Mouse (Mus musculus): ENCODE data around the gene Fto. TPM values are rescaled to one million over a fixed set of nuclear protein-coding genes. Genes with fewer than 3 reads are reported as not detected.

Fto gene
- 10 to 100 TPM; 71.6 to 81.6 TPM for total RNA-seq (2021)
- long read RNA-seq, experiment 1, transcript Fto-201 (9 exons, 3,564 nt), result major isoform, 5 of 12 reads
- long read RNA-seq, experiment 1, partial matches to known transcripts, result 6 of 12 reads
- long read RNA-seq, experiment 1, other reads (novel, unspliced or antisense), result 1 of 12 reads
- long read RNA-seq, experiment 2, partial matches to known transcripts, result 1 of 7 reads
- long read RNA-seq, experiment 2, other reads (novel, unspliced or antisense), result 2 of 7 reads

DNA sequence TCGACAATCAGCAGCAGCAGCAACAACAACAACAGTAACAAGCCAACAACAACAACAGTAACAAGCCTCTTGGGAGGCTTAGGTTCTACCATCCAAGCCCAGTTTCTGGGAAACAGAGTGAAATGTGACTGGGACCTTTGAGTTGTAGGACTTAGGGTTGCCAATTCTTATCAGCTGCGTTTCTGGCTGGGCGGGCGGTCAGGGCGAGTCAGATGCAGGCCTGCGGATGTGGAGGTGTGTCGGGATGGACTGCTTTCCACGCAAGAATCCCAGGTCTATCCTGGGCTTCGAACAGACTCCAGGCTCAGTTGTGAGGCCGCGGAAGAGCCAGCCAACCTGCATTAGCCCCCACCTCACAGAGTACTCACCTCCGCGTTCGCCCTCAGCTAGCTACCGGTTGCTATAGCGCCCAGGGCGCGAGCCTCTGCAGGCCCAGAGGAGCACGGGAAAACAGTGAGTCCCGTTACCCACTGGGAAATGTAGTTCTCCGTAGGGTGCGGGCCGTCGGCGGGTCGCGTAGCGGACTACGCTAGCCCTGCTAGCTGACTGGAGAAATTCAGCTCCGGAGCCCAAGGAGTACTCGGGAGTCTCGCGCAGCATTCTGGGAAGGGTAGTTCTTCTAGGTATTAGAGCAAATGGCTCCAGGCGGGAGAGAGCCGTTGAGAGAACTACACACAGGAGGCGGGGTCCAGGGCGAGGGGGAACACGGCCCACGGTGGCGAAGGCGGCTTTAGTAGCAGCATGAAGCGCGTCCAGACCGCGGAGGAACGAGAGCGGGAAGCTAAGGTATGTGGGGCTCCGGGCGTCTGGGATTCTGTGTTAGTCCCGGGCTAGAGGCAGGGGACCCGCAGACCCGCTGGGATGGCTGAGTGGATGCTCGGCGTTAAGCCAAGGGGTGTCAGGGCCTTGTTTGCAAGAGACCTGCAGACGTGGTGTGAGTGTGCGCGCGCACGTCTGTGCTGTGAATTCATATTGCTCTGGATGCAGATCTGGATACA, at the start of gene Fto, which contains the start of gene Rpgrip1l:
Gene Fto (plus strand): TSS at position 691 of the 998 bp plus-strand sequence.
Gene Rpgrip1l (minus strand): TSS at position 428 of the 998 bp plus-strand sequence.
- peak; percentile 96 to 97 for DNase-seq

DNA sequence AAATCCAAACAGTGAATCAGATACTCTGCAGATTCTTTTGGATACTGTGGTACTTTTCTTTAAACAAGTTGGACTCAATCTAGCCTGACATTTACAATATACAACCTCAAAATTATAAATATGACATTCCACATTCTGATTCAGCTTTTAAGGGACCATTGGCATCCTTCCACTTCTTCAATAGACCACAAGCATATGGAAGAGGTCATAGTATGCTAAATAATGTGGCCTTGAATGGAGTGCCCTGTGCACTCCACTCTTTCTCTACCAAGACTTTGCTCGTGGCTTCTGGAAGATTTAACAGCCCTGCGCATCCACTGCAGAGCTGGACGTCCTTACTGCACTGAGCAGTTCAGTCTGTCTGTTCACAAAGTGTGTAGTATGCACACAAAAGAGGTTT, 49.4 kb upstream of the Fto start:
- DNase-seq, result no peak

DNA sequence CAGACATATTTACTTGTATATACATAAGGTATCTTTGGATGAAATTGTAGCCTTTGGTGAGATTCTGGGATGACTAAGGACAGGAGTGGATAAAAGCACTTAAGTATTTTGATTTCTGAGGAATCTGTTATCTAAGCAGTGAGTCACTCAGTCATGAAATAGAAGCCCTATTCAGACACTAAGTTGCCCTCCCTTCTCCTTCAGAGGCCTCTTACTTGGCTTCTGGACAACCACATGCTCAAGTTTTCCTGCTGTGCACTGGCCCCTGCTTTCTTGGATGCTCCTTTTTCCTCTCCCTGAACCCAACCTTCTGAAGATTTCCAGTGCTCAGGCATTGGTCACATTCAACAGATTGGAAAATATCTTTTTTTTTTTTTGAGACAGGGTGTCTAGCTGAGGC, 48.8 kb upstream of the Fto start:
- DNase-seq, result no peak

DNA sequence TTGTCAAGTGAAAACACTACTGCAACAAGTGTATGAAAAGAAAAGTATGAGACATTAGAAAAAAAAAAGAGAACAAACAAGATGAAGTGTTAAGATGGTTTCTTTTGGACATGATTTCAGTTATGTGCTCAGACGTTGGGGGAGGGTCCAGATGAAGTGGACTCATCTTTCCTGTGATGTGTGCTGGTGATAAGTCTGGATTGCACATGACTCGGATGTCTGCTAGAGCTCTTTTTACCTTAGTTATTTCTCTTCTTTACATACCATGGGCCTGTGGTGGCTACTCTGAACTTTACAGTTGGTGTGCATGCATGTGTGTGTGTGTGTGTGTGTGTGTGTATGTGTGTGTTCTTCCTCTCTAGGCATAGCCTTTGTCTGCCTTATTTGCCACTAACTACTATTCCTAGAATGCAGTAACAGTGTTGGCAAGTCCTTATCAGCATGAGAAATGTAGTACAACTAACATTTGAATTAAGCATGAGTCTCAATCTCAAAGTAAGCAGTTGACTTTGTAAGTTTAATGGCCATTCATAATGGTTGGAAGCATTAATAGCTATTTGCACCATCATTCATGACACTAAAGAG, 43.9 kb upstream of the Fto start:
- no peak for DNase-seq

DNA sequence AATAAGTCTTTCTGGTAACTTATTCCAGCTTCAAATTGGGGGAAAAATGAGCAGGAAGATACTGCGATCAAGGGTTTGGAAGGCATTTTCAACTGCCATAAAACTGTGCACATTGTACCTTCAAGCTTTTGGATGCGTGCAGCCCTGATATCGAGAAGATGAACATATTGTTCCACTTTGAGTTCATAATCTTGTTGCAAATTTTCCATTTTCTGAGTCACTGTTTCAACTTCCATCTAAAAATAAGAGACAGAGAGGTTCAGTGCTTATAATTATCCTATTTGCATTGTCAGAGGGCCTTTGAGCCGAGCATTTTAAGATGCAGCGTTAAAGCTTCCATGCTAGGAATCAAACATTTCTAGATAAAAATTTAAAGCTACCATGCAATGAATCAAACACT, 39.8 kb upstream of the Fto start:
- DNase-seq, result no peak

DNA sequence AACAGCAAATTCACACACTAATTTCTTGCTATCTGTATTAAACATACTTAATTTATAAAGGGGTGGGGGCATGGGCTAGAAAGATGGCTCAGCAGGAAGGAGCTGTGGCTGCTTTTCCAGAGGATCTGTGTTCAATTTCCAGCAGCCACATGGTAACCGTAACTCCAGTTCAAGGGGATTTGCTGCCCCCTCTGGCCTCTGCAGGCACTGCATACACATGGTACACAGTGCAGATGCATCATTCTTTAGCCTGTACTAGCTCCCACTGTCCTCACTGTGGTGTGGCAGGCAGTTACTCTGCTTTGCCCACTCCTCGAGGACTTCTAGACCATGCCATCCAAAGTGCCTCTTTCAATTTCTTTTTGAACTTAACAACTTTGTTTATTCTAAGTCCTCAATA, 37.0 kb upstream of the Fto start:
- no peak for DNase-seq

DNA sequence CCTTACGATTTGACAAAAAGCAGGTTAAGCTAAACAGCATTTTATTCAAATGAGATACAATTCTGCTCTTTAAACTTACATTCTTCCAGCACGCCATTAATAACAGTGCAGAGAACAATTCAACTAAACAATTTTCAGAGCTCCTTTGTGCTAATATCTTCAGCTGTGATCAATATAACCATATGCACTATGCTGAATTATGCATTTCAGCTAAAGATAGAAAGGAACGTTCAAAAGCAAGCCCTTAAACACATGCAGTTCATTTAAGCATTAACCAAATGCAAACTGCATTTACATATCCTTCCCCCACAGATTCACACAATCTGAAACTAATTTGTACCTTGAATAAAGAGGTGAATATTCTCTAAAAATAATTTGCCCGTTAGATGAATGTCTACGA, 35.3 kb upstream of the Fto start:
- DNase-seq, result no peak

DNA sequence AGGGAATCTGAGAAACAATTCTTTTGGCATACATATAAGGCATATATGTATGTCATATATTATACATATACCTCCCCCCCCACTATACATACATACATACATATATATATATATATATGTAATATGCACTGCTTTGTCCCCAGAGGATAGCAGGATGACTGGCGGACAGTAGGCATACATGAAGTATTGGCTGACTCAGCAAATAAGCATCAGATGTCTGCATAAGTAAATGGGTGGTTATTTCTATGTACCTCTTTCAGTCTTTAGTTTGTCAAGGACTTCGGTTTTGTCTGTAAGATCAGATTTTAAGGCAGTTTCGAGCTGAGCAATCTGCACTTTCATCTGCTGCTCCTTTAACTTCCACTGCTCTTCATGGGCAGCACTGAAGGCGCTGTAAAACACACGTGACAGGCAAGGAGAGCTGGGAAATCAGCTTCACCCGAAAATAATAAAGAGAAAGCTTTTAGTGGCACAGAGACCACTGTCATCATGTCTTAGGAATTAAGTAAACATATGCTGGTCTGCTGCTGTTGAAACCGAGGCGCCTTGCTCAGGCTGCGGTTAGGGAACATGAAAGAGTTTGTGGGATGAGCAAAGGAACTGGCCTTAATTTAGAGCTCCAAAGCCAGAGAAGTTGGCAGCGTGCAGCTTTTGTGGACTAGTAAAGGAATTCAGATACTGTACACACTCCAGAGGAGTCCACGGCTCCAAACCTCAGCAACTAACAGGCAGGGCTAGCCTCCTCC, 32.7 kb upstream of the Fto start:
- DNase-seq, result no peak

DNA sequence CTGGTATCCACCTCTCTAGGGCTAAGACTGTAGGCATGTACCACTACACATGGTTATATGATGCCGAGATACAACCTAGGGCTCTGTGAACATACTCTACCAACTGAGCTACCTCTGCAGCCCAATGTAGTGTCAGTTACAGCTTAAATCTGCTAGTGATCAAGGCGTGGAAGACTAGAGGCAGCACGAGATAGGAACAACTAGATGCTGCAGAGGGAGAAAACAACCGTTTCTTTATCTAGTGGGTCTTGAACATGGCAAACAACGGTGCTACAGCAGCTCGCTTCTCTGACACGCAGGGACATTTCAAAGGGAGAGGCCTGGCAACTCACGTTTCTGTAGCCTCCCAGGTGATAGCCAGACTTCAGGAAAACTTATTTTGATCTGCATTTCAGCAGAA, 31.8 kb upstream of the Fto start:
- no peak for DNase-seq

DNA sequence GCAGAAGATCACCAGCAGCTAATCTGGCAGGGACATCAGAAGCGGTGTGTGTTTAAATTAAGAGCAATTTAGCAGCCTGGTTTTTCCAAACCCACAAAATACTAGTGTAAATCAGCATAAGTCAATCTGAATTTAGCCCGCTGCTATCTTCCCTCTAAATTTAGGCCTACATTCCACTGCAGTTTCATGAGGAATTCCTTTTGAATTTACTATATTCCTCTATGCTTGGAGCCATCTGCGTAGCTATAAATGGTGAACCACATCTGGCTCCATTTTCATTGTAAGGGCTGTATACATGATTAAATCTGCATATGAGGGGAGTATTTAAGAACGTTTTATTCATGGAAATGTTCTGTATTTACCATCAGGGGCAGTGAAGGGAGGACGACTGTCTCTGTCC, 30.7 kb upstream of the Fto start:
- no peak for DNase-seq

DNA sequence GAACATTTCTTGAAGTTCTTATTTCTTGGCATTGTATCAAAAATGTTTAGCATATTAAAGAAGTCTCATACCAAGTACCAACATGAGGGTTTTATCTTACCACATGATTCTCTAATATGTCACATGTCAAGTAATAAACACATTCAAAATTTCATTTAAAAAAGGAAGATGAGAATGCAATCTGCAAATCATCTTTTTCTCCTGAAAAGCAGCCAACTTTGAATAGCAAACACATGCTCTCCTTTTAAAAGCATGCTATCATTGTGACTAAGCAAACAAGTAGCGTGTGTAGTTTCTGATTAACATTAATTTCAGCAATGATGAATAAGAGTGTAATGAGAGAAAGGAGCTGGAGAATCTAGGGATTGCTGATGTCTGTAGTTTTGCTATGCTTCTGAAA, 29.5 kb upstream of the Fto start:
- no peak for DNase-seq

DNA sequence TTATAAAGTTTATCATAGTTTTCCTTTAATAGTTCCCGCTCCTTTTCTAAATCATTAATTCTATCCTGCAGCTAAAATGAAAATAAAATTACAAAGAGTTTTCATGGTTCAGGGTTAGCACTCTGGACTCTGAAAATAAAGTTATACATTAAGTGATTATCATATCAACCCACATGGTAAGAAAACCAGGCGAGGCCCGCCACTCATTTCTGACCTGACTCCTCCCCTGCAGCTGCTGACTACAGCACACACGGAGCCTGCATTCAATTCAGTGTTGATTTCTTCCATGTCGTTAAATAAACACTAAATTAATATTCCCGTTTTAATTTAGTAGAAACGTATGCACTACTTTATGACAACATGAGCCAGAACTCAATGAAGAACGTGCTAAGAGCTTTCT, 27.1 kb upstream of the Fto start:
- no peak for DNase-seq

DNA sequence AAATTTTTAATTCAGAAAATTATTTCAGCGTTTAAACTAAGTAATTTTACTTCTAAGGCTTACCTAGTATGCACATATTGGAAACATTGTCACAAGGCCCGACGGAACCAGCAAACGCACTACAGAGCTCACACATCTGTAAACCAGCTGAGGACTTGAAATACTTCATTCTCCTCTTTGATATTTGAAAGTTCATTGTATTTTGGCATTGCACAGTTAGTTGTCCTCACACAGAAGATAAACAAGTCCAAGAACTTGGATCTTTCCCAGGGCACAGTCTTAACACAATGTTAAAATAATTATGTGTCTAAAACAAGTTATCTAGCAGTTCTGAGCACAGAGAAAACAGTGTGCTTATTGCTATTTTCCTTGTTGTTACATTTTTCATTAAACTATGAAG, 22.7 kb upstream of the Fto start:
- no peak for DNase-seq

DNA sequence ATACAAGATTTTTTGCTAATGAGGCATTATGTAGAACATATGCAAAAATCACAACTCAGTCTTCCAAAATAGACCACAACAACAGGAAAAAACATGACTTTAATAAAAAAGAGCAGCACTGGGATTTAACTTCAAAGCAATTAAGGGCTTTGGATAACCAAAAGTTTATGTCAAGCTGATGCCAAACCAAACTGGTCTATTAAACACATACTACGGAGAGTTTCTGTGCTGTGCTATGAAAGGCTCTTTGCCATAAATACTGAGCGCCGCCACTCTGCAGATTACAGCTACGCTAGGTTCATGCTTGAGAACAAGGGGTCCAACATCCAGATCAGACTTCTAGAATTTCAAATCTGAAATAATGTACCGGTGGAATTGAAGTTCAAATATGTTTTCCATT, 17.5 kb upstream of the Fto start:
- DNase-seq, result no peak

DNA sequence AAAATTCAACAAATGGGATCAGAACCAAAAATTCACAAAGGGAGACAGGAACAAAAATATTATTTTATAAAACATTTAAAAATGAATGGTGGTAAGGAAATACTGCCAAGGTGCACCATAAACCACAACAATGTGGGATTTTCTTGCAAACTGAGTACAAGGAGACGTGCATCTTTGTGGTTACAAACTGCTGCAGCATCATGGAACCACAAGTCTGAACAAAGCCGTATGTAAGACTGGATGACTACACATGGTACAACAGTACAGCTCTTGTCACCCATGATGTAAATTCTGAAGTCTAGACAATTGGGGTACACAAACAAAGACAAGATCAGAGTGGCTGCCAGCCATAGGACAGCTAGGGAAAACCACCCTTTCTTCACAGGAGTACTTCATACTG, 14.7 kb upstream of the Fto start:
- no peak for DNase-seq

DNA sequence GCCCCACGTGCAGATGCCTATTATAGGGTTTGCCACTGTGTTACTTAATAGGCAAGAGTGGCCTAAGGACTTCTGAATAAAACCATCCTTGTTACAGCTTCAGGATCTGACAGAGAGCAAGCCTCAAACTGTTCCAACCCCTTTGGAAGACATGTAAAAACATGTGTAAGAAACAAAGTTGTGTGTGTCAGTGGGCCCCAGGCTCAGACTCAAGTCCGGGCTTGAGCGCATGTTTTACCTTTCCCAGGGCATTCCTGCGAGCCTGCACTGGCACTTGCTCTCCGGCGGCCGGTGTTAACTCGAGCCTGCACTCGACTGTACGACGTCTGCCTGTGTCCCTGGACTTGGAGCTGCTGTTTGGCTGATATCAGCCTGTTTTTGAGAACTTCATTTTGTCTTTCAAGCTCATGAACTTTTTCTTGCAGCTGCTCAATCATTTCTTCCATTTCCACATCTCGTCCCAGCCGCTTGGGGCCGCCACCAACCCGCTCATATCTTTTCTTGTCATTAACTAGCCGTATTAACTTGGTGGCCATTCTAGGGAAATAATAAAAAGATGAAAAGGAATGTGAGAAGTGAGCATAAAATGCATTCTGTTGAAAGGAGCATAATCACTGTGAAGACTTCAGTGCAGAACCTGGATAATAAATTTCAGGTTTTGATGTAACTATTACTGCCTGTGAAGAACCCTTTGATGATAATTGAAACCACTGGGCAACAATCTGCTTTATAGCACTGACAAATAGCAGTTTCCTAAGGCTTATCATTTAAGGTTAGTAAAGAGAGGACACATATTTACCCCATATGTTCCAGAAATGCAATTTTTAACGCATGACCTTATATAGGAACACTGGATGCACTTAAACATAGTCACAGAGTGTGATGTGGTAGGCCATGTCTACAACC, 8.6 kb upstream of the Fto start:
- no peak for DNase-seq

DNA sequence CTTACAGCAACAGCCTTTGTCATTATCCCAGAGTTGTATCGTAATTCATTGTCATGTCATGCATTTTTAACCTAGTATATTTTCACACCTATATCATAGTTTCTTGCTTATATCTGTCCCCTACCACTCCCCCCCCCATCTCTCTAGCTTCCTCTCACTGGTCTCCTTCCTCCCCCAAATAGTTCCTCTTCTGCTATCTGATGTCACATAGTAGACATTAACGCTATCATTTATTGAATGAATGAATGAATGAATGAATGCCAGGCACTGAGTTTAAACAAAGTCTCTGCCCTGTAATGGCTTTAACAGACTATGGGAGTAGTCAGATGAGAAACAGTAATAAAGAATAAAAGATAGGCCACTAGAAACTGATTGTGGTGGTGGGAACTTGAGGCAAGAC, 983 bp upstream of the Fto start:
- no peak for DNase-seq

DNA sequence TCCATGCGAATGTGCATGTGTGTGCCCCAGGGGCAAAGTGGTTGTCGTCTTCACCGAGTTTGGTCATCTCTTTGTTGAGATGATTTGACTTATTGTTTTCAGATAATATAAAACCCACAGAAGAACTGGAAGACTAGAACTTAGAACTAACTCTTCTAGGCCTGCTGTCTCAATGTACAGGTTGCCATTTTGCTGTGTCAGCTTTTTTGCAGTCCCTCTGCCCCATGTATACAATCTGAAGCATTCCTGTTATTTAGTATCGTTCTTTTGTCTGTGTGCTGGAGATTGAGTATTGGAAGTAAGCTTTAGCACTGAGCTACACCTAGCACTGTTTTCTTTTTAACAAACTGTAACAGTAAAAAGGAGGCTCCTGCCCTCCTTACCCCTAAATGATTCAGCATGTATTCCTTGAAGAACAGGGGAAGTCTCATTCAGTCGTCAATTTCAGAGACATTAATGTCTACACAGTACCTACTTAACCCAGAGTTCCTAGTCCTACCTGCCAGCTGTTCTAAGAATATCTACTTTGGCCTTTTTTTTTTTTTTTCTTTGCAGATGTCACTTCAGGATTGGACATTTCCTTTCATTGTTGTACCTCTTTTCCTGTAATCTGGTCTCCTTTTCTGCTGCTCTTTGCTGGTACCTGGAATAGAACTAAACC, 4.4 kb downstream of the Fto start:
- no peak for DNase-seq

DNA sequence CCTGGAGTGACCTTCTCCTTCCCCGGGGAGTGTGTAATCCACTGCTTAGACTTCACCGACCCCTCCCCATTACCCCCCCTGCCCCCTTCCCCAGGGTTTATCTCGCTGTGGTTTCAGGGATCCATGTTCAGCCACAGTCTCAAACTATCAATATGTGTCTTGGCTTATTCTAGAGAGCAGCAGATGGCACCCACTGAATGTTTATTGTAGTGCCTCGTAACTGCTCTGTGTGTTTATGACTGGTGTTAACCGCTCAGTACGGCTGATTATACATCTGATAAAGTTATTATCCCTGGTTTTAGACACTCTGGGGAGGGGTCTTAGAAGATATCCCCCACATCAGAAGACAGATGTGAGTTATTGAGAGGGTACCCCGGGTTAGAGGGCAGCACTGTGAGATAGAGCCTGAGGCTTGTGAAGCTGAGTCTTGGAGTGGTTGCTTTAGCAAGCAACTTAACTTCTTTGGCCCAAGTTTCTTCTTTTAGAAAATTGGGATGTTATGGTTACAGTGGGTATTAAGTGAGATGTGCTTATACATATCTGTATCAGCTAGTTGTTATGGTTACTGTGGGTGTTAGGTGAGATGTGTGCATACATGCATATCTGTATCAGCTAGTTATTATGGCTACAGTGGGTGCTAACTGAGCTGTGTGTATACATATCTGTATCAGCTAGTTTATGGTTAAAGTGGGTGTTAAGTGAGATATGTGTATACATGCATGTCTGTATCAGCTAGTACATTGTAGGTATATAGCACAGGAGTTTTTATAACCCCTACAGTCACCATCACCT, 5.8 kb downstream of the Fto start:
- DNase-seq, result no peak

DNA sequence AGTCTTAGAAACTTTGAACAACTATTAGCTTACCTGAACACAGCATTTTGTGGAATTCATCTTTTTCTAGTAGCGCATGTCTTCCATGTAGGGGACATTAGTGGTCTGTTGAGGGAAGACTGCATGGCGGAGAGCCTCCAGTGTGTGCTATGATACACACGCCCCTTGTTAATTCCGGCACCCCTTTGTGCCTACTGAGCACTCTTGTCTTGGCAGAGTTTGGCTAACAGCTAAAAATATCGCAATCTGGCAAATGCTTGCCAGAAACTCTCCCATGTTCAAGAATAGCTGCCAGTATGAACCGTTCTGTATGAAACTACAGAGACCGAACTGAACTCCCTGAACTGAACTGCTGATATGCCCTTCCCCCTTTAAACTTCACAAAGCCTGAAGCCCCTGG, 10.2 kb downstream of the Fto start:
- no peak for DNase-seq

Data from adrenal gland, postnatal 36 days (tissue).